Comparison of ENCODE assay signal across 8 mouse cellular contexts in genomic region chr7:132656075-132656474, GRCm38 (mm10). TPM values are rescaled to one million over a fixed set of nuclear protein-coding genes. Genes with fewer than 3 reads are reported as not detected.
DNase-seq lines count a peak whose midpoint lies in the region; ATAC-seq and TF ChIP-seq lines count a peak whose summit lies in the region.

No protein-coding gene starts in this region.

- DNase-seq in c-Kit-positive CD71-positive TER-119-positive erythroid progenitor cells, embryonic 14.5 days (ENCODE audit: low spot score): peak; percentile 89
- peak; percentile 91 to 93 for DNase-seq in heart, postnatal 10 days
- DNase-seq in kidney, postnatal 4 days: peak; percentile 95
- DNase-seq in neural tube, embryonic 11.5 days (ENCODE audit: low spot score): peak; percentile 91

- TF ChIP-seq EP300 in ES-Bruce4 (IDR thresholded peaks at IDR 0.05; ENCODE audit: insufficient read depth, low read depth, low read length): no peak

- H3K9me3 ChIP-seq in ES-Bruce4 (replicated peaks; ENCODE audit: control insufficient read depth, insufficient read depth, low read length, poor library complexity, severe bottlenecking): no peaks in the 10 kb centered on the region
- H3K9me3 ChIP-seq in forebrain, embryonic 13.5 days (replicated peaks): no peaks in the 10 kb centered on the region
- H3K9me3 ChIP-seq in liver, embryonic 15.5 days (replicated peaks): no peaks in the 10 kb centered on the region
- no peaks in the 10 kb centered on the region for H3K9me3 ChIP-seq in neural tube, embryonic 11.5 days (ENCODE audit: control insufficient read depth, low read length)
- no peaks in the 10 kb centered on the region for H3K9me3 ChIP-seq in stomach, embryonic 16.5 days (replicated peaks; ENCODE audit: control insufficient read depth, low read length)

- WGBS in forebrain, embryonic 13.5 days: 8% methylated on average over 9 of the region's 9 CpGs
- 14% methylated on average over 9 of the region's 9 CpGs for WGBS in liver, embryonic 15.5 days (ENCODE audit: insufficient replicate concordance)
- WGBS in neural tube, embryonic 11.5 days: 23% methylated on average over 9 of the region's 9 CpGs
- WGBS in stomach, embryonic 16.5 days: 26% methylated on average over 9 of the region's 9 CpGs

- H3K36me3 ChIP-seq in ES-Bruce4 (ENCODE audit: control insufficient read depth, insufficient read depth, low read length, poor library complexity, severe bottlenecking): no peaks in the 10 kb centered on the region
- no peaks in the 10 kb centered on the region for H3K36me3 ChIP-seq in forebrain, embryonic 13.5 days (ENCODE audit: poor library complexity, severe bottlenecking)
- H3K36me3 ChIP-seq in liver, embryonic 15.5 days (replicated peaks): no peaks in the 10 kb centered on the region
- no peaks in the 10 kb centered on the region for H3K36me3 ChIP-seq in neural tube, embryonic 11.5 days (ENCODE audit: control insufficient read depth, insufficient read depth, low read length)
- H3K36me3 ChIP-seq in stomach, embryonic 16.5 days (ENCODE audit: control insufficient read depth, insufficient read depth, low read length): no peaks in the 10 kb centered on the region

- peak; percentile 78 for ATAC-seq in forebrain, embryonic 13.5 days
- peak; percentile 53 for ATAC-seq in liver, embryonic 15.5 days (ENCODE audit: insufficient read depth)
- peak; percentile 62 for ATAC-seq in neural tube, embryonic 11.5 days (ENCODE audit: insufficient read depth, low FRiP score, low TSS enrichment)
- peak; percentile 59; the same call in 1 of the 2 replicates for ATAC-seq in stomach, embryonic 16.5 days (ENCODE audit: insufficient read depth, low FRiP score)

- peak; percentile 96 for TF ChIP-seq CTCF in ES-Bruce4 (IDR thresholded peaks at IDR 0.05; ENCODE audit: low read depth, low read length)

- H3K4me2 ChIP-seq in forebrain, embryonic 13.5 days: peak overlapping the region; percentile 10; the same call in 1 of the 2 replicates
- H3K4me2 ChIP-seq in liver, embryonic 15.5 days: peak overlapping the region; percentile 57
- H3K4me2 ChIP-seq in neural tube, embryonic 11.5 days (ENCODE audit: low read depth): no peak overlapping the region
- H3K4me2 ChIP-seq in stomach, embryonic 16.5 days (ENCODE audit: low read depth, low read length): no peak overlapping the region

- intact Hi-C loops in heart, postnatal 10 days (cut with DNase I): loop anchor here (1.0 to 2.0 kb wide), 7 partner anchors 18 to 347 kb away; partner anchors contain the start of gene Eef1akmt2

- H3K9ac ChIP-seq in ES-Bruce4 (ENCODE audit: low read depth, poor library complexity, severe bottlenecking): no peak overlapping the region
- no peak overlapping the region for H3K9ac ChIP-seq in forebrain, embryonic 13.5 days
- no peak overlapping the region for H3K9ac ChIP-seq in liver, embryonic 15.5 days
- peak overlapping the region; percentile 33; the same call in 1 of the 2 replicates for H3K9ac ChIP-seq in neural tube, embryonic 11.5 days (ENCODE audit: low read length)
- peak overlapping the region; percentile 47 for H3K9ac ChIP-seq in stomach, embryonic 16.5 days (ENCODE audit: low read length)

- H3K4me3 ChIP-seq in ES-Bruce4 (ENCODE audit: low read depth, low read length): 0 out of 2 replicates have a peak overlapping the region, but pooled peaks have one; percentile 17
- H3K4me3 ChIP-seq in forebrain, embryonic 13.5 days: no peak overlapping the region
- H3K4me3 ChIP-seq in liver, embryonic 15.5 days (replicated peaks): 0 out of 2 replicates have a peak overlapping the region, but pooled peaks have one; percentile 8
- H3K4me3 ChIP-seq in neural tube, embryonic 11.5 days (ENCODE audit: low read depth, low read length): no peak overlapping the region
- H3K4me3 ChIP-seq in stomach, embryonic 16.5 days (replicated peaks; ENCODE audit: low read length): no peak overlapping the region

- TF ChIP-seq POLR2A in ES-Bruce4 (IDR thresholded peaks at IDR 0.05; ENCODE audit: insufficient read depth, low read length): no peak

- no peaks in the 10 kb centered on the region for H3K4me1 ChIP-seq in ES-Bruce4 (ENCODE audit: control insufficient read depth, insufficient read depth, low read length)
- peaks cover 46% of the 10 kb centered on the region for H3K4me1 ChIP-seq in forebrain, embryonic 13.5 days
- peaks cover 31% of the 10 kb centered on the region for H3K4me1 ChIP-seq in liver, embryonic 15.5 days (replicated peaks)
- H3K4me1 ChIP-seq in neural tube, embryonic 11.5 days (ENCODE audit: control insufficient read depth, insufficient read depth, low read length): peaks cover 9% of the 10 kb centered on the region; the same call in 1 of the 2 replicates
- peaks cover 39% of the 10 kb centered on the region for H3K4me1 ChIP-seq in stomach, embryonic 16.5 days (ENCODE audit: control insufficient read depth, insufficient read depth, low read length)

- no peaks in the 10 kb centered on the region for H3K27me3 ChIP-seq in ES-Bruce4 (ENCODE audit: control insufficient read depth, insufficient read depth, low read length, poor library complexity, severe bottlenecking)
- H3K27me3 ChIP-seq in forebrain, embryonic 13.5 days: peaks cover 8% of the 10 kb centered on the region; the same call in 1 of the 2 replicates
- no peaks in the 10 kb centered on the region for H3K27me3 ChIP-seq in liver, embryonic 15.5 days
- H3K27me3 ChIP-seq in neural tube, embryonic 11.5 days (ENCODE audit: control insufficient read depth, insufficient read depth, low read length): no peaks in the 10 kb centered on the region
- H3K27me3 ChIP-seq in stomach, embryonic 16.5 days (ENCODE audit: control insufficient read depth, insufficient read depth, low read length): no peaks in the 10 kb centered on the region

- H3K27ac ChIP-seq in ES-Bruce4 (ENCODE audit: insufficient read depth, low read length): no peak overlapping the region
- H3K27ac ChIP-seq in forebrain, embryonic 13.5 days: peak overlapping the region; percentile 66; the same call in 1 of the 2 replicates
- peak overlapping the region; percentile 33; the same call in 1 of the 2 replicates for H3K27ac ChIP-seq in liver, embryonic 15.5 days (replicated peaks)
- H3K27ac ChIP-seq in neural tube, embryonic 11.5 days (ENCODE audit: low read depth, low read length): no peak overlapping the region
- peak overlapping the region; percentile 64; the same call in 1 of the 2 replicates for H3K27ac ChIP-seq in stomach, embryonic 16.5 days (ENCODE audit: low read length)

RNA-seq across cellular contexts. Expression of gene Lhpp, which starts 45.6 kb away (rescaled TPM):
- polyA plus RNA-seq in ES-Bruce4 (2011; ENCODE audit: insufficient read depth, insufficient read length, low read depth, missing spikeins): 5.6 and 6.1 TPM in 2 replicates
- polyA plus RNA-seq in forebrain, embryonic 13.5 days (2015; fragmentation: Nextera tagmentation; extraction: Ambion mirVana): 14.5 and 16.8 TPM in 2 replicates
- total RNA-seq in heart, postnatal 10 days (2021): 10 to 100 TPM; 18.0 to 18.4 TPM
- 4.8 and 5.0 TPM in 2 replicates for polyA plus RNA-seq in liver, embryonic 15.5 days (2015; fragmentation: Nextera tagmentation; extraction: Ambion mirVana)
- 24.7 and 26.4 TPM in 2 replicates for polyA plus RNA-seq in neural tube, embryonic 11.5 days (2014; fragmentation: Nextera tagmentation; extraction: Ambion mirVana)
- polyA plus RNA-seq in stomach, embryonic 16.5 days (2015; fragmentation: Nextera tagmentation; extraction: Ambion mirVana): 12.7 and 13.5 TPM in 2 replicates

RNA-seq across cellular contexts. Expression of gene Nkx1-2, which starts 56.6 kb away (rescaled TPM):
- polyA plus RNA-seq in ES-Bruce4 (2011; ENCODE audit: insufficient read depth, insufficient read length, low read depth, missing spikeins): 0.20 TPM in 1 of 2 replicates, not detected in the other
- 0.08 TPM in 1 of 2 replicates, not detected in the other for polyA plus RNA-seq in forebrain, embryonic 13.5 days (2015; fragmentation: Nextera tagmentation; extraction: Ambion mirVana)
- total RNA-seq in heart, postnatal 10 days (2021): not detected
- polyA plus RNA-seq in liver, embryonic 15.5 days (2015; fragmentation: Nextera tagmentation; extraction: Ambion mirVana): not detected in 2 replicates
- polyA plus RNA-seq in neural tube, embryonic 11.5 days (2014; fragmentation: Nextera tagmentation; extraction: Ambion mirVana): 1.3 and 1.4 TPM in 2 replicates
- not detected in 2 replicates for polyA plus RNA-seq in stomach, embryonic 16.5 days (2015; fragmentation: Nextera tagmentation; extraction: Ambion mirVana)

Comparison
In these comparisons a context has a peak if more than half of its experiments do, and no peak if none do; other contexts are left out.
1. H3K27ac ChIP-seq: peak in forebrain, embryonic 13.5 days (single experiment), liver, embryonic 15.5 days (single experiment) and stomach, embryonic 16.5 days (single experiment); none in ES-Bruce4 (single experiment) and neural tube, embryonic 11.5 days (single experiment).
2. H3K4me3 ChIP-seq: peak in ES-Bruce4 (single experiment) and liver, embryonic 15.5 days (single experiment); none in forebrain, embryonic 13.5 days (single experiment), neural tube, embryonic 11.5 days (single experiment) and stomach, embryonic 16.5 days (single experiment).
3. H3K9ac ChIP-seq: peak in neural tube, embryonic 11.5 days (single experiment) and stomach, embryonic 16.5 days (single experiment); none in ES-Bruce4 (single experiment), forebrain, embryonic 13.5 days (single experiment) and liver, embryonic 15.5 days (single experiment).
4. H3K4me2 ChIP-seq: peak in forebrain, embryonic 13.5 days (single experiment) and liver, embryonic 15.5 days (single experiment); none in neural tube, embryonic 11.5 days (single experiment) and stomach, embryonic 16.5 days (single experiment).
5. Peak in every context shown above with its lines, with median percentiles within 50 percentile points of each other: DNase-seq and ATAC-seq.